ENCODE assay signal across 7 mouse cellular contexts in the genomic region with DNA sequence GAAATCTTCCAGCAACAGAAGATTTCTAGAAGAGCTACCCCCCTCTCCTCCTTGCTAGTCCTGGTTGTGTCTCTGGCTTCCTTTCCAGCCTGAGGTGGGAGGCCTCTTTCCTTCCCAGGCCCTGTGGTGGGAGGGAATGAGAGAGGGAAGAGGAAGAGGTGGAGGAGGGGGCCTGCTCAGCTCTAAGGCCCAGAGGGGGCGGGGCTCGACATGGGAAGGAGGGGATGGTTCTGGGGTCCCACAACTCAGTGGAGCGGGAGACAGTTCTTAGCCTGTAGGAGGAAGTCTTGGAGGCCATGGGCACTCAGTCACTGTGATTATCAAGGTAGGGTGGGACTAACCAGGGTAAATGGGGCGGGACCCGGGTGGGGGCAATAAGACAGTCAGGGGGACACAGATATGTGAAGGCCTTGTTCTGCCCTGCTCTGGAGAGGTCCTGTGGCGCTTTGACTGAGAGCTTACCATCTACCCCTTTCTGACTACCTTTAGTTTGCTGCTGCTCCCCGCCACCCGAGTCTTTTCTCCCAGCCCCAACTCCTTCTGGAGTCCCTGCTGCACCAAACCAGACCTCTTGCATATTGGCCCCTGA. TPM values are rescaled to one million over a fixed set of nuclear protein-coding genes. Genes with fewer than 3 reads are reported as not detected.
A peak's percentile ranks its signal among the peaks of the same experiment; 100 is the strongest.
DNase-seq lines count a peak whose midpoint lies in the region; ATAC-seq lines count a peak whose summit lies in the region.

No protein-coding gene starts in this region.

- peaks cover 28% of the 10 kb centered on the region for H3K4me1 ChIP-seq in lung, embryonic 16.5 days (replicated peaks; ENCODE audit: control insufficient read depth, insufficient read depth, low read length)
- H3K4me1 ChIP-seq in forebrain, embryonic 11.5 days (replicated peaks; ENCODE audit: control insufficient read depth, insufficient read depth, low read length) = peaks cover 11% of the 10 kb centered on the region
- H3K4me1 ChIP-seq in intestine, embryonic 16.5 days (ENCODE audit: control insufficient read depth, insufficient read depth, low read length) = peaks cover 34% of the 10 kb centered on the region
- peaks cover 16% of the 10 kb centered on the region for H3K4me1 ChIP-seq in neural tube, embryonic 11.5 days (ENCODE audit: control insufficient read depth, insufficient read depth, low read length)

- peak overlapping the region; percentile 21 for H3K4me3 ChIP-seq in lung, embryonic 16.5 days (ENCODE audit: low read length)
- H3K4me3 ChIP-seq in forebrain, embryonic 11.5 days (ENCODE audit: low read depth, low read length) = no peak overlapping the region
- peak overlapping the region; percentile 19; the same call in 1 of the 2 replicates for H3K4me3 ChIP-seq in intestine, embryonic 16.5 days (ENCODE audit: low read length)
- no peak overlapping the region for H3K4me3 ChIP-seq in neural tube, embryonic 11.5 days (ENCODE audit: low read depth, low read length)

- no peaks in the 10 kb centered on the region for H3K36me3 ChIP-seq in lung, embryonic 16.5 days (ENCODE audit: control insufficient read depth, insufficient read depth, low read length)
- H3K36me3 ChIP-seq in forebrain, embryonic 11.5 days (ENCODE audit: control insufficient read depth, insufficient read depth, low read length) = no peaks in the 10 kb centered on the region
- 0 out of 2 replicates have a peak, but pooled peaks cover 4% of the 10 kb centered on the region for H3K36me3 ChIP-seq in intestine, embryonic 16.5 days (ENCODE audit: control insufficient read depth, insufficient read depth, low read length)
- no peaks in the 10 kb centered on the region; the same call in 1 of the 2 replicates for H3K36me3 ChIP-seq in neural tube, embryonic 11.5 days (ENCODE audit: control insufficient read depth, insufficient read depth, low read length)

- H3K4me2 ChIP-seq in lung, embryonic 16.5 days (ENCODE audit: low read depth, low read length) = peak overlapping the region; percentile 74
- H3K4me2 ChIP-seq in forebrain, embryonic 11.5 days (ENCODE audit: low read depth, low read length, severe bottlenecking) = peak overlapping the region; percentile 29; the same call in 1 of the 2 replicates
- peak overlapping the region; percentile 75 for H3K4me2 ChIP-seq in intestine, embryonic 16.5 days (ENCODE audit: low read depth, low read length)
- peak overlapping the region; percentile 53 for H3K4me2 ChIP-seq in neural tube, embryonic 11.5 days (ENCODE audit: low read depth)

- peak; percentile 39 for ATAC-seq in lung, embryonic 16.5 days (ENCODE audit: low read depth)
- ATAC-seq in forebrain, embryonic 11.5 days (replicated peaks; ENCODE audit: low FRiP score) = no peak; the same call in 1 of the 2 replicates
- peak; percentile 2; the same call in 1 of the 2 replicates for ATAC-seq in intestine, embryonic 16.5 days
- no peak for ATAC-seq in neural tube, embryonic 11.5 days (ENCODE audit: insufficient read depth, low FRiP score, low TSS enrichment)
- no peak for ATAC-seq in CD4-positive, CD25-positive, alpha-beta regulatory T cell, adult 4 months

- H3K9ac ChIP-seq in lung, embryonic 16.5 days (ENCODE audit: low read length) = peak overlapping the region; percentile 1; the same call in 1 of the 2 replicates
- H3K9ac ChIP-seq in forebrain, embryonic 11.5 days (ENCODE audit: low read length) = no peak overlapping the region; the same call in 1 of the 2 replicates
- H3K9ac ChIP-seq in intestine, embryonic 16.5 days (ENCODE audit: low read depth, low read length) = peak overlapping the region; percentile 53
- H3K9ac ChIP-seq in neural tube, embryonic 11.5 days (ENCODE audit: low read length) = peak overlapping the region; percentile 35

- WGBS in lung, embryonic 16.5 days = 33% methylated on average over 8 of the region's 8 CpGs
- WGBS in forebrain, embryonic 11.5 days = 34% methylated on average over 8 of the region's 8 CpGs
- 33% methylated on average over 8 of the region's 8 CpGs for WGBS in intestine, embryonic 16.5 days
- 37% methylated on average over 8 of the region's 8 CpGs for WGBS in neural tube, embryonic 11.5 days

- H3K27ac ChIP-seq in lung, embryonic 16.5 days (ENCODE audit: low read length) = peak overlapping the region; percentile 94
- peak overlapping the region; percentile 41 for H3K27ac ChIP-seq in forebrain, embryonic 11.5 days (ENCODE audit: low read depth, low read length)
- peak overlapping the region; percentile 95 for H3K27ac ChIP-seq in intestine, embryonic 16.5 days (ENCODE audit: low read length)
- no peak overlapping the region for H3K27ac ChIP-seq in neural tube, embryonic 11.5 days (ENCODE audit: low read depth, low read length)

- no peaks in the 10 kb centered on the region for H3K9me3 ChIP-seq in lung, embryonic 16.5 days (ENCODE audit: control insufficient read depth, low read length)
- no peaks in the 10 kb centered on the region for H3K9me3 ChIP-seq in forebrain, embryonic 11.5 days (ENCODE audit: control insufficient read depth, low read length)
- no peaks in the 10 kb centered on the region for H3K9me3 ChIP-seq in intestine, embryonic 16.5 days (ENCODE audit: control insufficient read depth, low read length)
- no peaks in the 10 kb centered on the region for H3K9me3 ChIP-seq in neural tube, embryonic 11.5 days (ENCODE audit: control insufficient read depth, low read length)

- no peaks in the 10 kb centered on the region for H3K27me3 ChIP-seq in lung, embryonic 16.5 days (ENCODE audit: control insufficient read depth, insufficient read depth, low read depth, low read length)
- no peaks in the 10 kb centered on the region for H3K27me3 ChIP-seq in forebrain, embryonic 11.5 days (ENCODE audit: control insufficient read depth, insufficient read depth, low read length)
- no peaks in the 10 kb centered on the region for H3K27me3 ChIP-seq in intestine, embryonic 16.5 days (replicated peaks; ENCODE audit: control insufficient read depth, insufficient read depth, low read length)
- no peaks in the 10 kb centered on the region for H3K27me3 ChIP-seq in neural tube, embryonic 11.5 days (ENCODE audit: control insufficient read depth, insufficient read depth, low read length)

- DNase-seq in lung, adult 18-20 months = no peak
- DNase-seq in forebrain, embryonic 11.5 days (ENCODE audit: low spot score) = peak; percentile 66
- DNase-seq in neural tube, embryonic 11.5 days (ENCODE audit: low spot score) = peak; percentile 61
- no peak for DNase-seq in cerebellum, adult 11 months

RNA-seq across cellular contexts. Expression of gene Sigmar1, which starts 6.2 kb away (rescaled TPM):
- polyA plus RNA-seq in lung, embryonic 16.5 days (2015; fragmentation: Nextera tagmentation; extraction: Ambion mirVana) = 69.9 and 72.2 TPM in 2 replicates
- 75.9 and 84.1 TPM in 2 replicates for polyA plus RNA-seq in forebrain, embryonic 11.5 days (2014; fragmentation: Nextera tagmentation; extraction: Ambion mirVana)
- 105 and 111 TPM in 2 replicates for polyA plus RNA-seq in intestine, embryonic 16.5 days (2015; fragmentation: Nextera tagmentation; extraction: Ambion mirVana)
- 77.8 and 83.7 TPM in 2 replicates for polyA plus RNA-seq in neural tube, embryonic 11.5 days (2014; fragmentation: Nextera tagmentation; extraction: Ambion mirVana)
- polyA plus RNA-seq in CD4-positive, CD25-positive, alpha-beta regulatory T cell, adult 4 months (2017; shearing (Covaris generic)) = 10 to 100 TPM; 42.8 to 48.9 TPM

RNA-seq across cellular contexts. Expression of gene Galt, which starts 7.2 kb away (rescaled TPM):
- polyA plus RNA-seq in lung, embryonic 16.5 days (2015; fragmentation: Nextera tagmentation; extraction: Ambion mirVana) = 36.5 and 39.6 TPM in 2 replicates
- polyA plus RNA-seq in forebrain, embryonic 11.5 days (2014; fragmentation: Nextera tagmentation; extraction: Ambion mirVana) = 18.4 and 21.4 TPM in 2 replicates
- polyA plus RNA-seq in intestine, embryonic 16.5 days (2015; fragmentation: Nextera tagmentation; extraction: Ambion mirVana) = 93.4 and 103 TPM in 2 replicates
- polyA plus RNA-seq in neural tube, embryonic 11.5 days (2014; fragmentation: Nextera tagmentation; extraction: Ambion mirVana) = 22.7 and 25.3 TPM in 2 replicates
- polyA plus RNA-seq in CD4-positive, CD25-positive, alpha-beta regulatory T cell, adult 4 months (2017; shearing (Covaris generic)) = 100 to 1,000 TPM in 1 of 2 experiments, 10 to 100 TPM in 1; 70.1 to 104 TPM

RNA-seq across cellular contexts. Expression of gene Ccl27a, which starts 11.9 kb away (rescaled TPM):
- polyA plus RNA-seq in lung, embryonic 16.5 days (2015; fragmentation: Nextera tagmentation; extraction: Ambion mirVana) = 30.5 and 33.2 TPM in 2 replicates
- polyA plus RNA-seq in forebrain, embryonic 11.5 days (2014; fragmentation: Nextera tagmentation; extraction: Ambion mirVana) = 67.6 and 74.3 TPM in 2 replicates
- polyA plus RNA-seq in intestine, embryonic 16.5 days (2015; fragmentation: Nextera tagmentation; extraction: Ambion mirVana) = 24.3 and 26.8 TPM in 2 replicates
- 64.8 and 69.6 TPM in 2 replicates for polyA plus RNA-seq in neural tube, embryonic 11.5 days (2014; fragmentation: Nextera tagmentation; extraction: Ambion mirVana)
- 10 to 100 TPM in 1 of 2 experiments, 1 to 10 TPM in 1; 9.0 to 10.9 TPM for polyA plus RNA-seq in CD4-positive, CD25-positive, alpha-beta regulatory T cell, adult 4 months (2017; shearing (Covaris generic))

RNA-seq across cellular contexts. Expression of gene Arid3c, which starts 31.3 kb away (rescaled TPM):
- polyA plus RNA-seq in lung, embryonic 16.5 days (2015; fragmentation: Nextera tagmentation; extraction: Ambion mirVana) = not detected in 2 replicates
- 0.59 and 0.80 TPM in 2 replicates for polyA plus RNA-seq in forebrain, embryonic 11.5 days (2014; fragmentation: Nextera tagmentation; extraction: Ambion mirVana)
- polyA plus RNA-seq in intestine, embryonic 16.5 days (2015; fragmentation: Nextera tagmentation; extraction: Ambion mirVana) = not detected in 2 replicates
- polyA plus RNA-seq in neural tube, embryonic 11.5 days (2014; fragmentation: Nextera tagmentation; extraction: Ambion mirVana) = 1.2 and 2.0 TPM in 2 replicates
- not detected for polyA plus RNA-seq in CD4-positive, CD25-positive, alpha-beta regulatory T cell, adult 4 months (2017; shearing (Covaris generic))

RNA-seq across cellular contexts. Expression of gene Dctn3, which starts 39.2 kb away (rescaled TPM):
- 137 and 156 TPM in 2 replicates for polyA plus RNA-seq in lung, embryonic 16.5 days (2015; fragmentation: Nextera tagmentation; extraction: Ambion mirVana)
- polyA plus RNA-seq in forebrain, embryonic 11.5 days (2014; fragmentation: Nextera tagmentation; extraction: Ambion mirVana) = 135 and 142 TPM in 2 replicates
- 136 and 143 TPM in 2 replicates for polyA plus RNA-seq in intestine, embryonic 16.5 days (2015; fragmentation: Nextera tagmentation; extraction: Ambion mirVana)
- polyA plus RNA-seq in neural tube, embryonic 11.5 days (2014; fragmentation: Nextera tagmentation; extraction: Ambion mirVana) = 171 and 180 TPM in 2 replicates
- 10 to 100 TPM; 91.6 to 93.7 TPM for polyA plus RNA-seq in CD4-positive, CD25-positive, alpha-beta regulatory T cell, adult 4 months (2017; shearing (Covaris generic))

Comparison
In these comparisons a context has a peak if more than half of its experiments do, and no peak if none do; other contexts are left out.
1. ATAC-seq: peak in lung, embryonic 16.5 days (single experiment) and intestine, embryonic 16.5 days (single experiment); none in forebrain, embryonic 11.5 days (single experiment), neural tube, embryonic 11.5 days (single experiment) and CD4-positive, CD25-positive, alpha-beta regulatory T cell, adult 4 months (single experiment).
2. H3K4me3 ChIP-seq: peak in lung, embryonic 16.5 days (single experiment) and intestine, embryonic 16.5 days (single experiment); none in forebrain, embryonic 11.5 days (single experiment) and neural tube, embryonic 11.5 days (single experiment).
3. DNase-seq: peak in forebrain, embryonic 11.5 days (single experiment) and neural tube, embryonic 11.5 days (single experiment); none in lung, adult 18-20 months (0 of 2) and cerebellum, adult 11 months (single experiment).
4. Peak in every context shown above with its lines, with median percentiles within 50 percentile points of each other: H3K4me2 ChIP-seq.